Mouse (Mus musculus) gastrocnemius, adult 18-20 months (tissue): ENCODE measurements around the gene Tmem116. TPM values are rescaled to one million over a fixed set of nuclear protein-coding genes. Genes with fewer than 3 reads are reported as not detected.
A peak's percentile ranks its signal among the peaks of the same experiment; 100 is the strongest.

Source experiments
- DNase-seq: peaks from one replicate; pipeline ENCODE4 v3.0.0; 2021; ENCODE audit warnings: low spot score
- long read RNA-seq, 2 experiments: library from polyadenylated mRNA; stranded (forward); transcript quantifications; one replicate each; pipeline ENCODE4 v2.0.0; 2021
- total RNA-seq, 2 experiments: library from RNA; stranded (reverse); gene quantifications; 2 replicates each; pipeline ENCODE4 v1.2.3; 2021

The Tmem116 gene
- 1 to 10 TPM; 7.4 to 7.5 TPM for total RNA-seq
- long read RNA-seq, experiment 1, partial matches to known transcripts: 0 of 5 reads
- long read RNA-seq, experiment 1, other reads (novel, unspliced or antisense): 5 of 5 reads
- long read RNA-seq, experiment 2, partial matches to known transcripts: 0 of 3 reads
- long read RNA-seq, experiment 2, other reads (novel, unspliced or antisense): 3 of 3 reads

- no peak for DNase-seq
Measured at GRCm38 (mm10) chr5:121451644-121452025, at the start of gene Tmem116. TSS of gene Tmem116 (plus strand) at chr5:121451893.

- no peak for DNase-seq
Measured at GRCm38 (mm10) chr5:121407856-121408255, 43.8 kb upstream of the Tmem116 start.

GRCm38 (mm10) chr5:121410975-121411374 is 40.7 kb upstream of the Tmem116 start:
- no peak for DNase-seq

GRCm38 (mm10) chr5:121420721-121421120 is 31.0 kb upstream of the Tmem116 start:
- no peak for DNase-seq

GRCm38 (mm10) chr5:121422787-121423186 is 28.9 kb upstream of the Tmem116 start:
- no peak for DNase-seq

- no peak for DNase-seq
Measured at GRCm38 (mm10) chr5:121423297-121423696, 28.4 kb upstream of the Tmem116 start.

- no peak for DNase-seq
Measured at GRCm38 (mm10) chr5:121428954-121429353, 22.7 kb upstream of the Tmem116 start.

- DNase-seq: no peak
Measured at GRCm38 (mm10) chr5:121438131-121438530, 13.6 kb upstream of the Tmem116 start.

- DNase-seq: no peak
Measured at GRCm38 (mm10) chr5:121438756-121439155, 12.9 kb upstream of the Tmem116 start.

- no peak for DNase-seq
Measured at GRCm38 (mm10) chr5:121443548-121443947, 8.1 kb upstream of the Tmem116 start.

- no peak for DNase-seq
Measured at GRCm38 (mm10) chr5:121444870-121445269, 6.8 kb upstream of the Tmem116 start.

- no peak for DNase-seq
Measured at GRCm38 (mm10) chr5:121448450-121448849, 3.2 kb upstream of the Tmem116 start.

GRCm38 (mm10) chr5:121449976-121450375 is 1.7 kb upstream of the Tmem116 start:
- DNase-seq: peak; percentile 52

- no peak for DNase-seq
Measured at GRCm38 (mm10) chr5:121450476-121450875, 1.2 kb upstream of the Tmem116 start.

- no peak for DNase-seq
Measured at GRCm38 (mm10) chr5:121451203-121451602, 490 bp upstream of the Tmem116 start.

- peak; percentile 98 for DNase-seq
Measured at GRCm38 (mm10) chr5:121452026-121452869, 555 bp downstream of the Tmem116 start, which contains the start of gene Erp29. TSS of gene Erp29 (minus strand) at chr5:121452506.

- peak; percentile 78 for DNase-seq
Measured at GRCm38 (mm10) chr5:121452906-121453305, 1.2 kb downstream of the Tmem116 start.

- no peak for DNase-seq
Measured at GRCm38 (mm10) chr5:121453743-121454502, 2.2 kb downstream of the Tmem116 start.

GRCm38 (mm10) chr5:121454503-121454782 is 2.8 kb downstream of the Tmem116 start:
- DNase-seq: no peak

GRCm38 (mm10) chr5:121455510-121456265 is 4.0 kb downstream of the Tmem116 start:
- DNase-seq: no peak

- no peak for DNase-seq
Measured at GRCm38 (mm10) chr5:121461339-121462170, 9.9 kb downstream of the Tmem116 start.
